8 mouse cellular contexts compared by ENCODE assay signal in genomic region chr2:51148065-51148407, GRCm38 (mm10). TPM values are rescaled to one million over a fixed set of nuclear protein-coding genes. Genes with fewer than 3 reads are reported as not detected.
A peak's percentile ranks its signal among the peaks of the same experiment; 100 is the strongest.
DNase-seq lines count a peak whose midpoint lies in the region; ATAC-seq and TF ChIP-seq lines count a peak whose summit lies in the region.

No protein-coding gene starts in this region.

- peak overlapping the region; percentile 81 for H3K4me2 ChIP-seq in liver, embryonic 11.5 days

- peaks cover 20% of the 10 kb centered on the region for H3K27me3 ChIP-seq in heart, embryonic 10.5 days (ENCODE audit: insufficient read depth, poor library complexity, severe bottlenecking)
- H3K27me3 ChIP-seq in testis, adult 2 months (ENCODE audit: control insufficient read depth, insufficient read depth, low read length): no peaks in the 10 kb centered on the region
- peaks cover 12% of the 10 kb centered on the region for H3K27me3 ChIP-seq in liver, embryonic 11.5 days (replicated peaks; ENCODE audit: control insufficient read depth, insufficient read depth, low read length)

- peak; percentile 4; the same call in 1 of the 2 replicates for ATAC-seq in liver, embryonic 11.5 days (replicated peaks; ENCODE audit: low FRiP score)

- H3K9me3 ChIP-seq in heart, embryonic 10.5 days: no peaks in the 10 kb centered on the region
- H3K9me3 ChIP-seq in liver, embryonic 11.5 days (ENCODE audit: control insufficient read depth, low read length): no peaks in the 10 kb centered on the region

- no peaks in the 10 kb centered on the region for H3K36me3 ChIP-seq in heart, embryonic 10.5 days
- H3K36me3 ChIP-seq in testis, adult 2 months (ENCODE audit: control insufficient read depth, insufficient read depth, low read length): no peaks in the 10 kb centered on the region
- no peaks in the 10 kb centered on the region for H3K36me3 ChIP-seq in liver, embryonic 11.5 days (ENCODE audit: control insufficient read depth, insufficient read depth, low read length)

- peak overlapping the region; percentile 77 for H3K9ac ChIP-seq in liver, embryonic 11.5 days (ENCODE audit: low read depth, low read length)

- under 1% methylated on average over 20 of the region's 20 CpGs for WGBS in heart, embryonic 10.5 days
- WGBS in liver, embryonic 11.5 days: 0% methylated on average over 20 of the region's 20 CpGs

- peaks cover 31% of the 10 kb centered on the region for H3K4me1 ChIP-seq in heart, embryonic 10.5 days
- H3K4me1 ChIP-seq in testis, adult 2 months (ENCODE audit: control insufficient read depth, insufficient read depth, low read length): peaks cover 9% of the 10 kb centered on the region
- peaks cover 7% of the 10 kb centered on the region for H3K4me1 ChIP-seq in liver, embryonic 11.5 days (replicated peaks; ENCODE audit: control insufficient read depth, insufficient read depth, low read length)

- DNase-seq in heart, embryonic 10.5 days (ENCODE audit: low spot score): no peak
- no peak for DNase-seq in heart, postnatal 4 days
- DNase-seq in testis, postnatal 10 days (ENCODE audit: low spot score): no peak
- DNase-seq in liver, embryonic 11.5 days (ENCODE audit: low spot score): no peak
- DNase-seq in right cerebral cortex, adult 2 months (ENCODE audit: low spot score in 2 of 2): no peak
- DNase-seq in embryo, embryonic 10 days (ENCODE audit: low spot score): no peak
- DNase-seq in adrenal gland, adult 8-10 months: no peak

- TF ChIP-seq POLR2A in testis, adult 2 months (IDR thresholded peaks at IDR 0.05; ENCODE audit: control insufficient read depth, low read depth, low read length): no peak

- H3K27ac ChIP-seq in heart, embryonic 10.5 days: peak overlapping the region; percentile 97
- peak overlapping the region; percentile 70 for H3K27ac ChIP-seq in testis, adult 2 months (ENCODE audit: control insufficient read depth, insufficient read depth, low read depth, low read length)
- peak overlapping the region; percentile 68 for H3K27ac ChIP-seq in liver, embryonic 11.5 days (ENCODE audit: low read depth, low read length)

- peak overlapping the region; percentile 92 for H3K4me3 ChIP-seq in heart, embryonic 10.5 days
- peak overlapping the region; percentile 84 for H3K4me3 ChIP-seq in testis, adult 2 months (ENCODE audit: control insufficient read depth, low read depth, low read length)
- H3K4me3 ChIP-seq in liver, embryonic 11.5 days (ENCODE audit: low read depth, low read length): peak overlapping the region; percentile 72

- no peak for TF ChIP-seq CTCF in testis, adult 2 months (IDR thresholded peaks at IDR 0.05; ENCODE audit: control insufficient read depth, insufficient read depth, insufficient replicate concordance, low read depth, low read length)

RNA-seq across cellular contexts. Expression of gene Rnd3, which starts 0.9 kb away (rescaled TPM):
- 35.7 and 56.8 TPM in 2 replicates for polyA plus RNA-seq in heart, embryonic 10.5 days (2016; fragmentation: Nextera tagmentation; extraction: Ambion mirVana)
- total RNA-seq in heart, postnatal 4 days (2021): 10 to 100 TPM; 28.2 to 29.3 TPM
- polyA plus RNA-seq in testis, adult 2 months (2012; rRNA removed): 0.47 and 1.3 TPM in 2 replicates
- polyA plus RNA-seq in liver, embryonic 11.5 days (2014; fragmentation: Nextera tagmentation; extraction: Ambion mirVana): 33.1 and 35.1 TPM in 2 replicates
- total RNA-seq in adrenal gland, adult 8-10 months (2022): 10 to 100 TPM; 30.0 to 44.0 (median 34.4) TPM

Comparison
In these comparisons a context has a peak if more than half of its experiments do, and no peak if none do; other contexts are left out.
1. RNA of gene Rnd3, which starts 0.9 kb away (polyA plus RNA-seq): 35.7 to 56.8 TPM in heart, embryonic 10.5 days and 33.1 to 35.1 TPM in liver, embryonic 11.5 days; 0.47 to 1.3 TPM in testis, adult 2 months; every median in the first group is over 10 times any median in the second.
2. Peak in every context shown above with its lines, with median percentiles within 50 percentile points of each other: H3K27ac ChIP-seq and H3K4me3 ChIP-seq.